ENCODE assay signal across 10 mouse cellular contexts in genomic region chr13:20099546-20099945, GRCm38 (mm10). TPM values are rescaled to one million over a fixed set of nuclear protein-coding genes. Genes with fewer than 3 reads are reported as not detected.
DNase-seq lines count a peak whose midpoint lies in the region; ATAC-seq and TF ChIP-seq lines count a peak whose summit lies in the region.
"Had no signal": no experiment of that assay in that cellular context is flagged by ENCODE, and none has a peak within 500 bp of the region (broad histone marks: within the 10 kb centered on the region; RNA-seq: fewer than 3 reads in every experiment).

No protein-coding gene starts in this region.

- no peak overlapping the region for H3K27ac ChIP-seq in forebrain, embryonic 12.5 days
- no peak overlapping the region for H3K27ac ChIP-seq in forebrain, postnatal 0 days (ENCODE audit: low read depth, low read length)
- no peak overlapping the region for H3K27ac ChIP-seq in midbrain, embryonic 11.5 days (ENCODE audit: low read depth, low read length)
- no peak overlapping the region for H3K27ac ChIP-seq in midbrain, embryonic 14.5 days (replicated peaks; ENCODE audit: low read depth, low read length)
- H3K27ac ChIP-seq: hindbrain, embryonic 15.5 days had no signal

- TF ChIP-seq CTCF in forebrain, postnatal 0 days (IDR thresholded peaks at IDR 0.05; ENCODE audit: low read depth), result no peak

- 0 out of 2 replicates have a peak, but pooled peaks have one; percentile 30 for ATAC-seq in forebrain, embryonic 12.5 days (ENCODE audit: low FRiP score)
- ATAC-seq in forebrain, postnatal 0 days, result no peak
- peak; percentile 40; the same call in 1 of the 2 replicates for ATAC-seq in midbrain, embryonic 11.5 days (ENCODE audit: low FRiP score)
- ATAC-seq in midbrain, embryonic 14.5 days (ENCODE audit: low FRiP score, low TSS enrichment), result no peak
- ATAC-seq in activated CD4-positive, CD25-positive, alpha-beta regulatory T cell, adult 4 months, result no peak

- H3K27me3 ChIP-seq in forebrain, embryonic 12.5 days, result peaks cover 26% of the 10 kb centered on the region
- peaks cover 6% of the 10 kb centered on the region; the same call in 1 of the 2 replicates for H3K27me3 ChIP-seq in forebrain, postnatal 0 days (ENCODE audit: insufficient read depth, low read length)
- H3K27me3 ChIP-seq in midbrain, embryonic 11.5 days (ENCODE audit: control insufficient read depth, insufficient read depth, low read length), result no peaks in the 10 kb centered on the region
- H3K27me3 ChIP-seq in midbrain, embryonic 14.5 days (ENCODE audit: control insufficient read depth, insufficient read depth, low read length), result no peaks in the 10 kb centered on the region
- H3K27me3 ChIP-seq: hindbrain, embryonic 15.5 days had no signal

- 10% methylated on average over 4 of the region's 4 CpGs for WGBS in forebrain, embryonic 12.5 days
- 17% methylated on average over 4 of the region's 4 CpGs for WGBS in forebrain, postnatal 0 days
- 3% methylated on average over 4 of the region's 4 CpGs for WGBS in midbrain, embryonic 11.5 days
- 10% methylated on average over 4 of the region's 4 CpGs for WGBS in midbrain, embryonic 14.5 days

- H3K4me2 ChIP-seq in forebrain, embryonic 12.5 days, result no peak overlapping the region
- H3K4me2 ChIP-seq in forebrain, postnatal 0 days (ENCODE audit: low read depth), result no peak overlapping the region
- no peak overlapping the region for H3K4me2 ChIP-seq in midbrain, embryonic 11.5 days
- no peak overlapping the region for H3K4me2 ChIP-seq in midbrain, embryonic 14.5 days (ENCODE audit: low read length)
- H3K4me2 ChIP-seq: hindbrain, embryonic 15.5 days had no signal

- no peak for DNase-seq in forebrain, postnatal 0 days
- peak; percentile 77 for DNase-seq in midbrain, embryonic 11.5 days (ENCODE audit: low spot score, missing footprints)
- DNase-seq in midbrain, embryonic 14.5 days, result no peak
- peak; percentile 36 for DNase-seq in embryo, embryonic 11 days
- DNase-seq in lung, postnatal 36 days, result peak; percentile 58
- no peak for DNase-seq in layer of hippocampus, adult 18-20 months (ENCODE audit: low spot score in 2 of 2)

- H3K36me3 ChIP-seq in forebrain, embryonic 12.5 days (replicated peaks), result no peaks in the 10 kb centered on the region
- no peaks in the 10 kb centered on the region for H3K36me3 ChIP-seq in forebrain, postnatal 0 days (ENCODE audit: insufficient read depth)
- no peaks in the 10 kb centered on the region for H3K36me3 ChIP-seq in midbrain, embryonic 11.5 days (ENCODE audit: control insufficient read depth, insufficient read depth, low read length)
- H3K36me3 ChIP-seq in midbrain, embryonic 14.5 days (ENCODE audit: control insufficient read depth, insufficient read depth, low read length), result no peaks in the 10 kb centered on the region
- H3K36me3 ChIP-seq: hindbrain, embryonic 15.5 days had no signal

- H3K4me3 ChIP-seq in forebrain, embryonic 12.5 days (replicated peaks), result no peak overlapping the region
- no peak overlapping the region for H3K4me3 ChIP-seq in forebrain, postnatal 0 days (ENCODE audit: low read depth, low read length)
- no peak overlapping the region for H3K4me3 ChIP-seq in midbrain, embryonic 11.5 days (ENCODE audit: low read depth, low read length)
- no peak overlapping the region for H3K4me3 ChIP-seq in midbrain, embryonic 14.5 days (replicated peaks; ENCODE audit: low read depth, low read length)
- H3K4me3 ChIP-seq: hindbrain, embryonic 15.5 days; megakaryocyte, embryonic 14.5 days had no signal

- no peak overlapping the region for H3K9ac ChIP-seq in forebrain, embryonic 12.5 days
- H3K9ac ChIP-seq in forebrain, postnatal 0 days, result no peak overlapping the region
- no peak overlapping the region for H3K9ac ChIP-seq in midbrain, embryonic 11.5 days (ENCODE audit: low read length)
- H3K9ac ChIP-seq in midbrain, embryonic 14.5 days (replicated peaks; ENCODE audit: low read length), result no peak overlapping the region
- H3K9ac ChIP-seq: hindbrain, embryonic 15.5 days had no signal

- H3K9me3 ChIP-seq in forebrain, embryonic 12.5 days, result no peaks in the 10 kb centered on the region
- no peaks in the 10 kb centered on the region for H3K9me3 ChIP-seq in forebrain, postnatal 0 days (ENCODE audit: low read length)
- H3K9me3 ChIP-seq in midbrain, embryonic 11.5 days (ENCODE audit: control insufficient read depth, low read length), result no peaks in the 10 kb centered on the region
- no peaks in the 10 kb centered on the region for H3K9me3 ChIP-seq in midbrain, embryonic 14.5 days (ENCODE audit: control insufficient read depth, low read length)
- H3K9me3 ChIP-seq: hindbrain, embryonic 15.5 days; megakaryocyte, embryonic 14.5 days had no signal

- no peaks in the 10 kb centered on the region for H3K4me1 ChIP-seq in forebrain, embryonic 12.5 days
- H3K4me1 ChIP-seq in forebrain, postnatal 0 days (ENCODE audit: insufficient read depth), result no peaks in the 10 kb centered on the region
- peaks cover 6% of the 10 kb centered on the region; the same call in 1 of the 2 replicates for H3K4me1 ChIP-seq in midbrain, embryonic 11.5 days (ENCODE audit: control insufficient read depth, insufficient read depth, low read length)
- H3K4me1 ChIP-seq in midbrain, embryonic 14.5 days (ENCODE audit: control insufficient read depth, insufficient read depth, low read length), result no peaks in the 10 kb centered on the region
- H3K4me1 ChIP-seq: hindbrain, embryonic 15.5 days had no signal

RNA-seq across cellular contexts. Expression of gene Elmo1, which starts 9.2 kb away (rescaled TPM):
- 17.8 and 22.8 TPM in 2 replicates for polyA plus RNA-seq in forebrain, embryonic 12.5 days (2016; fragmentation: Nextera tagmentation; extraction: Ambion mirVana)
- 25.8 and 30.9 TPM in 2 replicates for total RNA-seq in forebrain, postnatal 0 days (2014; rRNA removed)
- 25.5 and 33.5 TPM in 2 replicates for polyA plus RNA-seq in forebrain, postnatal 0 days (2015; fragmentation: Nextera tagmentation; extraction: Ambion mirVana)
- 19.1 and 19.6 TPM in 2 replicates for polyA plus RNA-seq in midbrain, embryonic 11.5 days (2014; fragmentation: Nextera tagmentation; extraction: Ambion mirVana)
- 31.3 and 38.3 TPM in 2 replicates for polyA plus RNA-seq in midbrain, embryonic 14.5 days (2014; fragmentation: Nextera tagmentation; extraction: Ambion mirVana)
- 100 to 1,000 TPM in 1 of 2 experiments, 10 to 100 TPM in 1; 81.7 to 103 TPM for polyA plus RNA-seq in activated CD4-positive, CD25-positive, alpha-beta regulatory T cell, adult 4 months (2017; shearing (Covaris generic))
- total RNA-seq in layer of hippocampus, adult 18-20 months (2021), result 10 to 100 TPM; 28.9 to 29.8 TPM

Comparison
In these comparisons a context has a peak if more than half of its experiments do, and no peak if none do; other contexts are left out.
1. ATAC-seq: peak in forebrain, embryonic 12.5 days (single experiment) and midbrain, embryonic 11.5 days (single experiment); none in forebrain, postnatal 0 days (single experiment), midbrain, embryonic 14.5 days (single experiment) and activated CD4-positive, CD25-positive, alpha-beta regulatory T cell, adult 4 months (single experiment).
2. DNase-seq: peak in midbrain, embryonic 11.5 days (single experiment), embryo, embryonic 11 days (single experiment) and lung, postnatal 36 days (single experiment); none in forebrain, postnatal 0 days (single experiment), midbrain, embryonic 14.5 days (single experiment) and layer of hippocampus, adult 18-20 months (0 of 2).